Mouse (Mus musculus): Measurements from ENCODE around the gene Adamts1.

DNA sequence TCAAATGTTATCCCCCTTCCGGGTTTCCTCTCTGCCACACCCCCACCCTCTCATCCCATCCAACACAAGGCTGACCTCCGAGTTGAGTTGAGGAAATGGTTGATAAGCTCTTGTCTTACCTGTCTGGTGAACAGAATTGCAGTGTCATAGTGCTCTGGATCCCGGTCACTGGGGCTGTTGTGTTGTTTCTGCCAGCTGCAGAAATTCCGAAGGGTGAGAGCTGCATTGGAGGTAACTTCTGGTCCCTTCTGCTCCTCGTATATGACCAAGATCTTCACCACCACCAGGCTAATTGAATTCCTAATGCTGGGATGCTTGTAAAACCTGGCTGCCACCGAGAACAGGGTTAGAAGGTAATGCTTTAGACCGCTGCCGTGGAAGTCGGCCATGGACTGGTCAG, 2.9 kb downstream of the Adamts1 start:
- TF ChIP-seq POLR2A (IDR thresholded peaks at IDR 0.05; ENCODE audit: insufficient read length, low read depth) = no peak
- TF ChIP-seq MAX (IDR thresholded peaks at IDR 0.05; ENCODE audit: low read depth) = no peak
- TF ChIP-seq CEBPB (IDR thresholded peaks at IDR 0.05; ENCODE audit: insufficient read depth, poor library complexity, severe bottlenecking) = no peak
- TF ChIP-seq POLR2AphosphoS2 (IDR thresholded peaks at IDR 0.05; ENCODE audit: insufficient read length, low read depth) = no peak
- no peak for TF ChIP-seq REST (IDR thresholded peaks at IDR 0.05; ENCODE audit: insufficient read depth, insufficient read length)
- no peak for TF ChIP-seq E2F4 (IDR thresholded peaks at IDR 0.05; ENCODE audit: insufficient read depth)
- TF ChIP-seq TCF3 (IDR thresholded peaks at IDR 0.05; ENCODE audit: insufficient read length, low read depth) = no peak
- no peak for TF ChIP-seq USF1 (IDR thresholded peaks at IDR 0.05; ENCODE audit: low read depth)
